Mouse (Mus musculus) kidney, embryonic 15.5 days (tissue): Measurements from ENCODE around the gene Pik3cb. TPM values are rescaled to one million over a fixed set of nuclear protein-coding genes. Genes with fewer than 3 reads are reported as not detected.

Experiments used
- ATAC-seq: fragments of 200-750 bp; cut with Nextera tagmentation; replicated peaks from 2 replicates; pipeline ENCODE4 v1.8.0; 2017; ENCODE audit warnings: moderate TSS enrichment; ENCODE audit not compliant: low FRiP score
- H3K27ac ChIP-seq: fragments of 300-500 bp; sonication (generic); 2 replicates; pipeline ENCODE4 v1.5.1; 2015; ENCODE audit warnings: mild to moderate bottlenecking, inconsistent platforms
- H3K27me3 ChIP-seq: fragments of 300-500 bp; sonication (generic); 2 replicates; pipeline ENCODE4 v1.6.1; 2015; ENCODE audit warnings: inconsistent platforms
- H3K36me3 ChIP-seq: fragments of 300-500 bp; sonication (generic); 2 replicates; pipeline ENCODE4 v1.6.1; 2015; ENCODE audit warnings: inconsistent platforms
- H3K4me1 ChIP-seq: fragments of 300-500 bp; sonication (generic); 2 replicates; pipeline ENCODE4 v1.6.1; 2015; ENCODE audit warnings: inconsistent platforms
- H3K4me2 ChIP-seq: fragments of 300-500 bp; sonication (generic); 2 replicates; pipeline ENCODE4 v1.6.1; 2015; ENCODE audit warnings: moderate library complexity, mild to moderate bottlenecking, inconsistent platforms
- H3K4me3 ChIP-seq: fragments of 300-500 bp; sonication (generic); replicated peaks from 2 replicates; pipeline ENCODE4 v1.5.1; 2015; ENCODE audit warnings: mild to moderate bottlenecking, inconsistent platforms
- H3K9ac ChIP-seq: fragments of 300-500 bp; sonication (generic); 2 replicates; pipeline ENCODE4 v1.6.1; 2015; ENCODE audit warnings: mild to moderate bottlenecking, inconsistent platforms
- H3K9me3 ChIP-seq: fragments of 300-500 bp; sonication (generic); replicated peaks from 2 replicates; pipeline ENCODE4 v1.6.1; 2016; ENCODE audit warnings: inconsistent platforms
- WGBS: fragments of 180-500 bp; shearing (Covaris S2); methylation state at CpG from one replicate; pipeline ENCODE4 v1.1.7; 2015; ENCODE audit warnings: mixed read lengths; 5-methylcytosine and 5-hydroxymethylcytosine counted together
- polyA plus RNA-seq: library from polyadenylated mRNA; unstranded; fragments of >200 nt; fragmentation: Nextera tagmentation; extraction: Ambion mirVana; gene quantifications from 2 replicates; pipeline ENCODE4 v1.2.1, GENCODE M21; 2015

Gene Pik3cb
- polyA plus RNA-seq, 1 experiment from 2014 or later, result 1.4 TPM

DNA sequence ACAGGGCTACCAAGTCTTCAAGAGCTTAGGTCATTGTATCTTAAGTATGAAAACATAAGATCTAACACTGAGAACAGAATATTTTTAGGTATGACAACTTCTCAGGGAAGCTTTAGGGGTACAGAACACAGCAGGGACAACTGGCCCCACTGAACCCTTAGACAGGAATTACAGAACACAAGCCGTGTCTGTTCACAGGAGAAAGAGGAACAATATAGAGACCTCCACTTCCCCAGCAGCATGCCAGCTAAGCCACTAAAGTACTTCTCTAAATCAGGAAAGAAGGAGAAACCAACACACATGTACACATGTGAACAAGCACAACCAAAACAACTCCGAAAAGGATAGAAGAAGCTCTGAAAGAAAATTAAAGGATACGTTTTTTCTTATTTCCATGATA lies 30.8 kb downstream of the Pik3cb start:
- ATAC-seq, result no peak

DNA sequence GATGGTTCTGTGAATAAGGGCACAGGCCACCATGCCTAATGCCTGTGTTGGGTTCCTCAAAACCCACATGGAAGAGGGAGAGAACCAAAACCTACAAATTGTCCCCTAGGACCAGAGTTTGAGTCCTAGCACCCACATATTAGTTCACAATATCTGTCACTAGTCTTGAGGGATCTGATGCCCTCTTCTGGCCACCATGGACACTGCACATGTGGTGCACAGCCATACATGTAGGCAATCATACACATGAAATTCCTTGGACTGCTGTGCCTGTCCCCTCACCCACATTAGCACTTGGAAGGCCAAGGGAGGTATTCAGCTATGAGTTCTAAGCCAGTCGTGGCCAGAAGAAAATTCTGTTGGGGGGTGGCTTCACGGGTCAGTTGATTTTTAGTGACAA lies 36.0 kb downstream of the Pik3cb start:
- Histone ChIP-seq H3K36me3 (peaks cover 14% of the 10 kb centered on the region; the same call in 1 of the 2 replicates), H3K4me1 (no peaks in the 10 kb centered on the region), H3K9ac (no peak overlapping the region), H3K27me3 (no peaks in the 10 kb centered on the region), H3K4me2 (no peak overlapping the region), H3K4me3 (no peak overlapping the region), H3K27ac (no peak overlapping the region), H3K9me3 (0 out of 2 replicates have a peak, but pooled peaks cover 6% of the 10 kb centered on the region)
- WGBS, result 89% methylated on average over 2 of the region's 2 CpGs
- no peak for ATAC-seq

More for the DNA sequence above, 30.8 kb downstream of the Pik3cb start:
- no peak overlapping the region for H3K9ac ChIP-seq
- H3K9me3 ChIP-seq, result 0 out of 2 replicates have a peak, but pooled peaks cover 6% of the 10 kb centered on the region
- no peaks in the 10 kb centered on the region for H3K27me3 ChIP-seq
- H3K4me3 ChIP-seq, result no peak overlapping the region
- H3K4me1 ChIP-seq, result no peaks in the 10 kb centered on the region
- H3K4me2 ChIP-seq, result no peak overlapping the region
- WGBS, result 81% methylated on average over 3 of the region's 3 CpGs
- H3K27ac ChIP-seq, result no peak overlapping the region
- H3K36me3 ChIP-seq, result peaks cover 9% of the 10 kb centered on the region; the same call in 1 of the 2 replicates

DNA sequence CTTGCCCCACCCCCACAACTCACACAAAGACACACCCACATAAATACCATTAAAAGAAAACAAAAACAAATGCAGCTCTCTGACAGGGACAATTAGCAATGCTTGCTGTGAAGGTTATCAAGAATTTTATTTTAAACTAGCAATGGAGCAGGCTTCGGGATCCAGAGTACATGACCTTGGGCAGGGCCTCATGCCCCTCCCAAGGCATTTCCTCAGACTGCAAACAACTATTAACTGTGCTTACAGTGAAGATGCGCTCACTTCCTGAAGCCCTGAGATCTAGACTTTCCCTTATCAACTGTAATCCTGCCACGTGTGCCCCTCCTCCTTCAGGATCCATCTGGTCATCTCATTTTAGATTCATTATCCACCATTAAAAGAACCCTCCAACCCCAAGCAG lies 36.6 kb downstream of the Pik3cb start:
- Histone ChIP-seq H3K9ac (no peak overlapping the region), H3K4me2 (no peak overlapping the region), H3K9me3 (0 out of 2 replicates have a peak, but pooled peaks cover 6% of the 10 kb centered on the region), H3K4me3 (no peak overlapping the region), H3K27me3 (no peaks in the 10 kb centered on the region), H3K27ac (no peak overlapping the region), H3K4me1 (peaks cover 4% of the 10 kb centered on the region; the same call in 1 of the 2 replicates), H3K36me3 (peaks cover 14% of the 10 kb centered on the region; the same call in 1 of the 2 replicates)
- ATAC-seq, result no peak
- WGBS, result 84% methylated on average over 3 of the region's 3 CpGs

DNA sequence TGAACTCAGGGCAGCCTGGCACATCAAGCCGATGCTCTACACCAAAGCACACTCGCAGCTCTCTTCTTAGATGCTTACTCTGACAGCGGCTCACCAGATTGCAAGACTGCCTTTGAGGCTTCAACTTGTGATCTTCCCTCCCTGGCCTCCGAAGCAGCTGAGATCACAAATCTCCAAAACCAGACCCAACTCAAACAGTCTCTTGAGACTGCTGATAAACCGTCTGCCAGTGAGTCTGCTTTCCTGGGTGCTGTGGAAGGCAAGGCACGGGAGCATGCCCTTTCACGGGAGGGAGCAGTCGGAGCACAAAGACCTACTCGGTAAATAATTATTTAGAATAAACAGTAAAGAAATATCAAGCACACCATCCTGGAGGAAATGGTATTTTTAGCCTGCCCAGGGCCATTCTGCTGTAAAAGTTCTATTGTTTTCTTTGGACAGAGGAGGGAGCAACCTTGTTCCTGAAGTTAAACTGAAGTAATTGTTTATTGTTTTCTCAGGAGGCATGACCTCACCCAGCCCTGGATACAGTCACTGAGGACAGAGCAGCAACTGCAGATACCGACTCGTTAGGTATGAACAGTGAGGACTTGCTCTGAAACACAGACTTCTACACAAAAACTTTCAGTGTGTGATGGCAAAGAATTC lies 41.8 kb downstream of the Pik3cb start:
- Histone ChIP-seq H3K36me3 (no peaks in the 10 kb centered on the region), H3K9ac (no peak overlapping the region), H3K4me2 (no peak overlapping the region), H3K4me3 (no peak overlapping the region), H3K27ac (peak overlapping the region; percentile 55), H3K4me1 (peaks cover 15% of the 10 kb centered on the region), H3K27me3 (no peaks in the 10 kb centered on the region), H3K9me3 (no peaks in the 10 kb centered on the region)
- ATAC-seq, result peak; percentile 62; the same call in 1 of the 2 replicates
- WGBS, result 41% methylated on average over 11 of the region's 11 CpGs

DNA sequence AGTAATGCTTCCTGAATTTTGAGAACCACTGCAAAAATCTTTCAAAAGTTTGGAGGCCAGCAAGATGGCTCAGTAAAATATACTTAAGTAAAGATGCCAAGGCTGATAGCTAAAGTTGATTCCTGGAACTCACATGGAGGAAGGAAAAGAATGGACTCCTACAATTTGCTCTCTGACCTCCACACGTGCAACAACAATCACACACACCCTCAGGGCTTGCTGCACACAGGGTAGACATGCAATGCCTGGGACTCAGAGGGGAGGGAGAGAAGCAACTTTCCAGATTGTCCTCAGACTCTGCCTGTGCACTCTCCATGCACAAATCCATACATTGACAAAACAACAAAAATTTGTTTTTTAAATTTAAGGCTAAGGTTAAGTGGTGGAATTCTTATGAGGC lies 42.8 kb downstream of the Pik3cb start:
- Histone ChIP-seq H3K9ac (no peak overlapping the region), H3K36me3 (no peaks in the 10 kb centered on the region), H3K27ac (no peak overlapping the region), H3K4me1 (peaks cover 15% of the 10 kb centered on the region), H3K9me3 (no peaks in the 10 kb centered on the region), H3K27me3 (no peaks in the 10 kb centered on the region), H3K4me3 (no peak overlapping the region), H3K4me2 (no peak overlapping the region)
- 43% methylated on average over 1 of the region's 1 CpGs for WGBS
- ATAC-seq, result no peak

DNA sequence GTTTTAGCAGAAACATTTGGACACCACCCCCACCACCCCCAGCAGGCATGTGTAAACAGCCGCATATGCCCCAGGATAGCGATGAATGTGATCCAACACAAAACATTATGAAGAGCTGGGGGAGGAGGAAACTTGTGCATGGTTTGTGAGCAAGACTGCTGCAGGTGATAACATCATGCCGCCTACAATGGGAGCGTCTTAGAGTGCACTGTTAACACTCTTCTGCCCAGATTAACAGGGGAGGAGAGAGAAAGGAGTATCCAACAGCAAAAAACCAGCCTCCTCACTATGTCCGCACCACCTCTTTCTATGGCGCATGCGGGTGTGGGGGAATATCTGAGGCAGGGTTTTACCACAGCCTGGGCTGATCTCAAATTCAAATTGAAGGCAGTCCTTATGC lies 45.2 kb downstream of the Pik3cb start:
- Histone ChIP-seq H3K27ac (no peak overlapping the region), H3K4me3 (no peak overlapping the region), H3K36me3 (no peaks in the 10 kb centered on the region), H3K4me2 (no peak overlapping the region), H3K27me3 (no peaks in the 10 kb centered on the region), H3K4me1 (peaks cover 15% of the 10 kb centered on the region), H3K9me3 (no peaks in the 10 kb centered on the region), H3K9ac (no peak overlapping the region)
- ATAC-seq, result no peak
- 85% methylated on average over 7 of the region's 7 CpGs for WGBS

DNA sequence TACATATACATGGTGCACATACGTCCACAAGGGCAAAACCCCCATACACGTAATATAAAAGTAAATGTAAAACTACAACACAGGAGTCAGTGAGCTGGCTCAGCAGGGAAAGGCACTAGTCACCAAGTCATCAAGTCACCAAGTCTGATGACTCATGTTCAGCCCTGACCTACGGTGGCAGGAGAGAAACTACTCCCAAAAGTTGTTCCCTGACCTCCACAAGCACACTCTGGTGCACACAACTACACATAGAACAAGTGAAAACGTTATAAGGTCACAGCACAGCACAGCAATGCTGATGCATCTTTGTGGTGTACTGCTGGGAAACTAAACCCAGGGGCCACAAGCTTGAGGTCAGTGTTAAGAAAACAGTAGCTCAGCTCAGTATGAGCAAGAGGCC lies 49.9 kb downstream of the Pik3cb start:
- Histone ChIP-seq H3K9me3 (no peaks in the 10 kb centered on the region), H3K4me3 (no peak overlapping the region), H3K27ac (no peak overlapping the region), H3K9ac (no peak overlapping the region), H3K27me3 (no peaks in the 10 kb centered on the region), H3K36me3 (no peaks in the 10 kb centered on the region), H3K4me2 (no peak overlapping the region), H3K4me1 (no peaks in the 10 kb centered on the region)
- 70% methylated on average over 4 of the region's 4 CpGs for WGBS
- ATAC-seq, result no peak

DNA sequence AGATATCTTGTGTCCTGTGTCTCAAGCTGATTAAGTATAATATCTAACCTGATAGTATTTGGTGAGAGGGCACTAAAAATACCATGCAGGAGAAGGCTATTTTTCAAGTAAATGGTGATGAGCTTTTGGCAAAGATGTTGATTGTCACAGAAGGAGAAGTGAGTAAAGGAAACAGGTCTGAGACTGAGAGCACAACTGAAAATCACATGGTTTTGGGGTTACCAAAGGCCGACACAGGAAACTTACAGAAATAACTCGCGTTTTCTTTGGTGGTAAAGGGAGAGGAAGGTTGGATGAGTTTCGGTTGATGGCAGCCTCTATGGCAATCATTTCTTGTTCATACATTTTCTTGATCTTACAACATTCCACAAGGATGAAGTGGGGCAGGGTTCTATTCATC lies 50.5 kb downstream of the Pik3cb start:
- 93% methylated on average over 4 of the region's 4 CpGs for WGBS
- no peak overlapping the region for H3K27ac ChIP-seq
- H3K36me3 ChIP-seq, result no peaks in the 10 kb centered on the region
- no peaks in the 10 kb centered on the region for H3K27me3 ChIP-seq
- H3K9me3 ChIP-seq, result no peaks in the 10 kb centered on the region
- H3K4me1 ChIP-seq, result no peaks in the 10 kb centered on the region
- no peak for ATAC-seq
- H3K9ac ChIP-seq, result no peak overlapping the region
- no peak overlapping the region for H3K4me2 ChIP-seq
- no peak overlapping the region for H3K4me3 ChIP-seq

DNA sequence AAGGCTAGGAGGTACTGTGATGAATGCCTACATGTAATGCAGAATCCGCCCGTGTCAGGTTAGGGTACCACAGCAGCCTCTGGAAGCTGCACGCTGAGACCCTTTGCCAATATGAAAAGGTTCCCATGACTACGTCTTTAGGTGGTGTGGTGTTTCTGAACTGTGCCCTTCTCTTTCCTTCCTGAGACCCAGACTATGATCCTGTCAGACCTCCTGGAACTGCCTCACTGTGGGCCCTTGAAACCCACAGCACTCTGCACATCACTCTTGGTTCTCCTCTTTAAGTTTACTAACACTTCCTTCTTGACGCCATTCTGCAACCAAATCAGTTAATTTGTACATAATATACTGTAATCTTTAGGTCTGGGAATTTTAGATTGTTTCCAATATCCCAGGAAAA lies 58.7 kb downstream of the Pik3cb start:
- WGBS, result 95% methylated on average over 5 of the region's 5 CpGs
- Histone ChIP-seq H3K4me2 (no peak overlapping the region), H3K27ac (no peak overlapping the region), H3K4me1 (no peaks in the 10 kb centered on the region), H3K36me3 (no peaks in the 10 kb centered on the region), H3K9ac (no peak overlapping the region), H3K9me3 (no peaks in the 10 kb centered on the region), H3K27me3 (no peaks in the 10 kb centered on the region), H3K4me3 (no peak overlapping the region)
- ATAC-seq, result no peak

DNA sequence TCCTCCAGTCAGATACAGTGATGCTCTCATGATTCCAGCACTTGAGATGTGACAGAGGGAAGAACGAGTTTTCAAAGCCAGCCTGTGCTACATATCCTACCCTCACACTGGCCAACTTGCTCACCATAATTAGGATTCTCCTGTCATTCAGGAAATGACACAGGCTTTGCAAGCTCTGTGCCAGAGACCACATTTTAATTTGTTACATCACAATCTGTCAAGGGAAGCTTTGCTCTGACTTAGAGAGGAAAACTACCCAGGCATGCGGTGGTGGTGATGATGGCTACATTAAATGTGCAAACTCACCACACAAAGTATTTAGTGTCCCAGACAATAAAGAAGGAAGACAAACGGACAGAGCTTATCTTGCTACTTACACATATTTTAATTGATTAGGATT lies 59.1 kb downstream of the Pik3cb start:
- no peak overlapping the region for H3K9ac ChIP-seq
- no peaks in the 10 kb centered on the region for H3K4me1 ChIP-seq
- no peaks in the 10 kb centered on the region for H3K36me3 ChIP-seq
- 80% methylated on average over 3 of the region's 3 CpGs for WGBS
- ATAC-seq, result no peak
- no peaks in the 10 kb centered on the region for H3K9me3 ChIP-seq
- H3K4me3 ChIP-seq, result no peak overlapping the region
- H3K27ac ChIP-seq, result no peak overlapping the region
- no peaks in the 10 kb centered on the region for H3K27me3 ChIP-seq
- no peak overlapping the region for H3K4me2 ChIP-seq

DNA sequence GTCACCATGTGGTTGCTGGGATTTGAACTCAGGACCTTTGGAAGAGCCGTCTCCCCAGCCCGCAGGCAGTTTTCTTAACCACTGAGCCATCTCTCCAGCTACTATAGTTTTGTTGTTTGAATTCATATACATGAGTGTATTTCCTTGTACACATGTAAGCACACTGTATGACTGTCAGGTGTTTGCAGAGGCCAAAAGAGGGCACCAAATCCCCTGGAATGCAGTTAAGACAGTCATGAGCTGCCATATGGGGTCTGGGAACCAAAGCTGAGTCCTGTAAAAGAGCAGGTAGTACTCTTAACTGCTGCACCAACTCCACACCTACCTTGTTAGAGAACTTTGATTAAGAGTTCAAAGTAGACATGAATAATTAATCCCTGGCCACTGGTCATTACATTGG lies 59.8 kb downstream of the Pik3cb start:
- Histone ChIP-seq H3K27me3 (no peaks in the 10 kb centered on the region), H3K36me3 (no peaks in the 10 kb centered on the region), H3K4me1 (no peaks in the 10 kb centered on the region), H3K9me3 (no peaks in the 10 kb centered on the region), H3K4me3 (no peak overlapping the region), H3K27ac (no peak overlapping the region), H3K9ac (no peak overlapping the region), H3K4me2 (no peak overlapping the region)
- 98% methylated on average over 2 of the region's 2 CpGs for WGBS
- ATAC-seq, result no peak

DNA sequence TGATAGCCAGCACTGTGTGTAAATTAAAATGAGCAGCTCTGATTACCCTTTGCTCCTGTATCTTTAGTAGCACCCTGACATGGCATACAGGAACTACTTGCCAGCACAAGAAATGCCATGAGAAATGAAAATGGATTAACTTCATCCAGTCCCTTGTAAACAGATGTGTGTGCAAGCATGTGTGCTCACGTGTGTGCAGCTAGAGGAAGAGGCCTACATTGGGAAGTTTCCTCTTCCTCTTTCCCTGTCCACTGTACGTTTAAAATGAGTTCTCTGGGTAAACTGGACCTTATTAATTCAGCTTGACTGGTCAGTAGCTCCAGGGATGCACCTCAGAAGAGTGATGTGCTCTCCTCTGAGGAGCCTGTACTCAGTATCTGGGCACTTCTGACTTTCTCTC lies 66.0 kb downstream of the Pik3cb start:
- ATAC-seq, result no peak
- WGBS, result 67% methylated on average over 2 of the region's 2 CpGs
- Histone ChIP-seq H3K27me3 (no peaks in the 10 kb centered on the region), H3K4me2 (no peak overlapping the region), H3K36me3 (no peaks in the 10 kb centered on the region), H3K4me1 (no peaks in the 10 kb centered on the region), H3K4me3 (no peak overlapping the region), H3K9ac (no peak overlapping the region), H3K27ac (no peak overlapping the region), H3K9me3 (no peaks in the 10 kb centered on the region)

DNA sequence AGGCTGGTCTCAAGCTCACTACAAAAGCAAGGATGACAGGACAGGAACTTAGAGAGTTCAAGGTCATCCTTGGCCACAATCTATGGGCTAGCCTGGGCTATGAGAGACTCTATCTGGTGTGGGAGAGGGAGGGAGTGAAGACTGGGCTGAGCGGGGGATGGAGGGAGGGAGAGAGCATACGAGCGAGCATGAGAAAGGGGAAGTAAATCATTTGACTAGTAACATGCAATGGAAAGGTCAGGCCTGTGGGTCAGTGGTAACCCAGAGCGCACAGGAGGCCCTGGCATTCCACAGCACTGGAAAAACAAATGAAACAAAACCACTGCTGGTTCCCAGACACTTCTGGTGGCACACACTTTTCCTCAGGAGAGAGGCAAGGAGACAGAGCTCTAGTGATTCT lies 67.9 kb downstream of the Pik3cb start:
- WGBS, result 39% methylated on average over 4 of the region's 4 CpGs
- H3K9ac ChIP-seq, result no peak overlapping the region
- no peaks in the 10 kb centered on the region for H3K4me1 ChIP-seq
- H3K4me3 ChIP-seq, result no peak overlapping the region
- ATAC-seq, result no peak
- H3K4me2 ChIP-seq, result no peak overlapping the region
- no peaks in the 10 kb centered on the region for H3K9me3 ChIP-seq
- H3K27ac ChIP-seq, result no peak overlapping the region
- no peaks in the 10 kb centered on the region for H3K36me3 ChIP-seq
- no peaks in the 10 kb centered on the region for H3K27me3 ChIP-seq
